Mouse (Mus musculus) right cerebral cortex, postnatal 25 days (tissue): ENCODE results near the gene Mtg1.

Experiments used
- DNase-seq: peaks from one replicate; pipeline ENCODE4 v3.0.0; 2022

Gene Mtg1

DNA sequence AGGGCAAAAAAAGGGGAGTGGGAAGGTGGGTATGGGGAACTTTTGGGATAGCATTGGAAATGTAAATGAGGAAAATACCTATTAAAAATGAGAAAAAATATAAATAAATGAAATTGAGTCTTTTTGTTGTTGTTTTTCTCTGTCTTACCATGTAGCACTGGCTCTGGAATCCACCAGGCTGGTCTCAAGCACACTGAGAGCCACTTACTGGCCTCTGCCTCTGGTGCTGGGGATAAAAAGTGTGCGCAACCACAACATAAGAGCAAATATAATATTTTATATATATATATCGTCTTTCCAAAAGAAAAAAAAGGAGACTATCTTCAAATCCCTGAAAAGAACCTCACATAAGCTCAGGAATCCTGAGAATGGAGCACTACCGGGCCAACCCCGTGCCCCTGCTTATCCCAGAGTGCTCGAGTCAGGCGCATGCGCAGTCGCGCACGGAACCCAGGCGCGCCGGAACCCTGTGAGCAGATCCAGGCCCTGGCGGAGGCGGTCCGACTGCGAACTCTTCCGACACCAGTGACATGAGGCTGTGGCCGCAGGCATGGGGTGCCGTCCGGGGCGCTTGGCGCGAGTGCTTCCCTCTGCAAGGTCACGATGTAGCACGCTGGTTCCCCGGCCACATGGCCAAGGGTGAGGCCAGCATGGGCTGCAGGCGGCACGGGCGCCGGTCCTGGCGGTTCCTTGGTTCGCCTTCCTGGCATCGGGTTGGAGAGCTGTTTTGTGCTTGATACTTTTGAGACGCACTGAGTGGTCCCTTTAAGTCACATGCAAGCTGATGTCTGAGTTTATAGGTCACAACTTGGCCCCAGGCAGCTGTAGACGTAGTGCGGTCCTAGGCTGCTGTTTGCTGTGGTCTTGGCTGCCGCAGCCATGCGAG is at the start of gene Mtg1:
TSS of gene Mtg1 (plus strand) at position 430 of the 886 bp plus-strand sequence.
- DNase-seq: peak; percentile 96

DNA sequence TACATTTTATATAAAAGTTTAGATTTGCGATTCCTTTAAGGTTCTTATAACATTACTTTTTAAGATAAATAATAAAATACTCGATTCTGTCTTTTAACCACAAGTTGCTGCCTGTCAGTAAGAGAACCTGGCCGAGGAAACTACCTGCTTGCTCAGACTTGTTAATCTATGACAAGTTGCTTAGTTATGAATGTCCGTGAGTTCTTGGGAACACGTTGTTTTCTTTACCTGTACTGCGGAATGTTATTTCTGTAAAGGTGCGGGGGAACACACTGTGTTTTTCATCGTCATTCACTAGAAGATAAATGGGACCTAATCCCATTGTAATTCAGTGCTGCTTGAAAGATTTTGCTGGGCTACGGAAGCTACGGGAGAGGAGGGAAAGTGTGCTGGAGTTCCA is 46.8 kb upstream of the Mtg1 start:
- DNase-seq: no peak

DNA sequence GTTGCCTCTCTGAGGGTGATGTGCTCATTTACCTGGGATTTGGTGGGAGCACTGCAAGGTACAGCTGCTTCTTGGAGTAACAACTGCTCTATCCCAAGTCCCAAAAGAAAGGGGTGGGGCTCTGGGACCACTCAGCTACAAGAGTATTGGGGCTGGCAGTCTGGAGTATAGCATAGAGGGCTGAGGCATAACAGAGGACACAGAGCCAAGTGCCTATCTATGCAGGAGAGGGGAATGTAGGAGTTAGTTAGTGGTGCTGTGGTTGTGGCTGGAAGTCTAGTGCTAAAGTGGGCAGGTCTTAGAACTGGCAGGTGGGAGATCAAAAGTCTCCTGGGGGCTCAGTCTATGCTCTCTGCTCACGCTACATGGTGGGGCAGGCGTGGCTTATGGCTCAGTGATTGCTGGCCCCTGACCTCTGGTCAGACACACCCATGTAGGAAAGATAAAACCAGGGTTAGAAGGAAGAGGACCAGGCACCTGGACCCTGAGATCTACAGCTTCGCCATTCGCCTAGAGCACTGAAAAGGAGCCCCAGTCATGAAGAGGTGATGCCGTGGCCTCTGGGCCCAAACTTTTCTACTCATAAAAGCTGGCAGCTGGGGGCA is 44.3 kb upstream of the Mtg1 start, which contains the start of gene Prap1:
TSS of gene Prap1 (plus strand) at position 472 of the 605 bp plus-strand sequence.
- DNase-seq: no peak

DNA sequence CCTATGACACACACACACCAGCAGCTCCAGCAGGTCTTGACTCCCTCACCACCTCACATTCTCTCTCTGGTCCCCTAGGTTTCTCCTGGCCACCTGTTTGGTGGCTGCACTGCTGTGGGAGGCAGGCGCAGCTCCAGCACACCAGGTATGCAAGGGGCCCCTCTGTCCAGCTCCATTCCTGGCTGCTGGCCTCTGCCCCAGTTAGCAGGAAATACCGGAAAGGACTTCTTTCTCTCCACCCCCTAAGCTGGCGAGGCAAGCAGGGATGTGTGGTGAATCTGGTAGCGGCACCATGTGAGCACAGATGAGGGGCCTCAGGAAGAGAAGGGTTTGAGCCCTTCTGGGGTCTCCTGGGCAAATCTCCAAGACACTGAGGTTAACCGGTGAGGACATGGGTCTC is 42.4 kb upstream of the Mtg1 start:
- no peak for DNase-seq

DNA sequence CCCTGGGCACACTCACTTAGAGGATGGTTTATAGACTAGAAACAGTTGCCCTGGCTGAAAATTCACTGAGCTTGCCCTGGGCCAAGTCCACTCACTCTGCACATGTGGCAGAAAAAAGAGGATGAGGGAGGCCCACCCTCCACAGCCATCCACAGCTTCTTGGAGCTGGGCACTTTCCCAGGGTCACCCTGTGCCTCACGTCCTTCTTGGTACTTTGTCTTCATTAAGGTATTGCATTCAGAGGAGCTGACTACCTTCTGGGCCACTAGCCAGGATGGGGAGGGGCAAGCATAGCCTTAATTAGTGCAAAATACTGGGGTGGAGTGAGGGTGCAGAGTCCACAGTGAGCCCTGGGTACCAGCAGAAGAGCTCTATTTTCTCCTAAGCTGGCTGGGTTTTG is 41.8 kb upstream of the Mtg1 start:
- DNase-seq: no peak

DNA sequence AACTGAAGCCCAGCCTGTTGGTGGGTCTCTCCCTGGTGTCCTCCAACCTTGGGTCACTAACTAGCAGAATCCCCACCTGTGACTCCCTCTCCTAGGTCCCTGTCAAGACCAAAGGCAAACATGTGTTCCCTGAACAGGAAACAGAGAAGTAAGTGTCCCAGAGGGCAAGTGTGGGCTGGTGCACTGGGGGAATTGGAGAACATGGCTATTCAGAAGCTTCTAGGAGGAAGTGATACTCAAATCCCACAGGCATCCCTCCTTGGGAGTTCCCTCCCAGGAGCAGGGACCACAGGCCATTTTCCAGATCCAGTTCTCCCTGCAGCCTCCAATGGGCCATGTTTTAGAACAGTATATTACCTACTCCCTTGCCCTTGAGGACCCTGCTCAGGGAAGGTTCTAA is 41.3 kb upstream of the Mtg1 start:
- DNase-seq: no peak

DNA sequence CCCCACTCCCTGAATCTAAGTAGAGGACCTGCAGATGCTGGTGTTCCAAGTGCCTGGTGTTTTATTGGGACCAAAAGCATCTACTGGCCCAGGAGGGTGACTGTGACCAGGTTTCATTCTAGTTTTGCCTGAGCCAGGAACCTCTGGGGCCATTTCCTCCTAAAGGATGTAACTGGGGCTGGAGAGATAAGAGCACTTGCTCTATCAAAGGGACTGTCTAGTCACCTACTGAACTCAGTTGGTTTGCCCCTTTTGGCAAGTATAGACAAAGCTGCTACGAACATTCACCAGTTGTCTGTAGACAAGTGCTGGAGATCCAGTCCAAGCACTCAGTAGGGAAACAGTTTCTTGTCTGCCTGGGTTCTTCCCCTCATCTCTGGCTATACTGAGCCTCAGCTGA is 38.9 kb upstream of the Mtg1 start:
- DNase-seq: no peak

DNA sequence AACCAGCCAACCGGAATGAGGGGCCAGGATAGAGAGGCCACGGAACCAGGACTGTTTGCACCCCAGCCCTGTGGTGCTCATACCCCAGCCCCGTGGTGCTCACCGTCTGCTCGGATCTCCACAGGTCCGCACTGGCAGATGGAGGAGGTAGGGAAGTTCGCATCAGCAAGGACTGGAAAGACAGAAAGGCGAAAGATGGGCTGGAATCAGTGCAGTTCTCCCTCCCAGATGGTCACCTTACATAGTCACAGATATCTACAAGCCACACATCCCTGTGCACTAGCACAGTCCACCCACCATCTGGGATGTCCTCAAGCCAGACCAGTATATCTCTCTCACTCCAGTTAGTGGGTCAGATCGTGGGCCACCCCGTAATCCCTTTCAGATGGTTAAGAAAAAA is 35.9 kb upstream of the Mtg1 start:
- peak; percentile 24 for DNase-seq

DNA sequence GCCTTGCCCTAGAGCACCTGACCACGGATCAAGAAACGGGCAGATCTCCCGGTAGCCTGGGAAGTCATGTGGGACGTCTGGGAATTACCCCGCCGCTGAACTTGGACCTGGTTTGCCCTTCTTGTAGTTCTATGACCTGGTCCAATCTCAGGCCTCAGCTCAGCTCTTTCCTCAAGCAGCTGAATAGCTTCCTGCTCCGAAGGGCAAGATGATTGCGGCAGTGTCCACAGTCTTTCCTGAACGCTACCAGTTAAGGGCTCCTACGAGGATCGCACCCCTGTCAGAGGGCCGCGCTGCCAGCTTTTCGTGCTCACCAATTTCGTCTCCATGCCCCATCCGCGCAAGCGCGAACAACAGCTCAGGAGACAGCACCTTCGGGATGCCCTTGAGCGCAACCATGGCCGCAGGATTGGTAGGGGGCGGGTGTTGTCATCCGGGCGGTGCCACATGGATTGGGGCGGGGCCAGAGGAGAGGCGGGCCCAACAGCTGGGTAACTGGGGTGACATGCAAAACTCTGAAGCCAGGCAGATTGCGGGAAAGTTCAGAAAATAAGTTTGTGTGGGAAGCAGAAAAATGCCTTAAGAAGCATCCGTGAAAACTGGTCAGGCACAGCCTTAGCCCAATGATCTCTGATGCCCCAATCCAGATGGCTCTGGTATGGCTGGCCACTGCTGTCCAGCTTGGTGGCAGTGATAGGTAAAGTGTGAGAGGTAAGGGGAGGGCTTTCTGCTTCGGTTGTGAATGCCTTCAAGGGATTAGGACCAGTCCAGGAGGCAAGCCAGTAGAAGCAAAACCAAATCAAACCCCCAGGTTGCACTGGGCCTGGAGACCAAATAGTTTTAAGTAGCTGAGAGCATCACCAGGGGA is 35.1 kb upstream of the Mtg1 start, which contains the start of gene Fuom:
TSS of gene Fuom (minus strand) at position 449 of the 868 bp plus-strand sequence.
- peak; percentile 87 for DNase-seq

DNA sequence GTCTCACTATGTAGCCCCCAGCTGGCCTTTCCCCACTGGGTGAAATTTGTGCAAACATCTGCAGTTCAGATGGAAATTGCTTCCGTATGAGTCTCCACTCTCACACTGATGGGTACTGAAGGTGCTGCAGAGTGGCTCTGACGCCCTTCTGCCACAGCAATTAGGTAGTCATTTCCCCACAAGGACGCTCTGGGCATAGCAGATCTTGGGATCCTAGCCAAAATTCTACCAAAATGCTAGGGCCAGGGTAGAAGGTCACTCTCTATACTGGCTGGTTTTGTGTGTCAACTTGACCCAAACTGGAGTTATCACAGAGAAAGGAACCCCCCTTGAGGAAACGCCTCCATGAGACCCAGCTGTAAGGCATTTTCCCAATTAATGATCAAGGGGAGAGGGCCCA is 33.4 kb upstream of the Mtg1 start:
- DNase-seq: no peak

DNA sequence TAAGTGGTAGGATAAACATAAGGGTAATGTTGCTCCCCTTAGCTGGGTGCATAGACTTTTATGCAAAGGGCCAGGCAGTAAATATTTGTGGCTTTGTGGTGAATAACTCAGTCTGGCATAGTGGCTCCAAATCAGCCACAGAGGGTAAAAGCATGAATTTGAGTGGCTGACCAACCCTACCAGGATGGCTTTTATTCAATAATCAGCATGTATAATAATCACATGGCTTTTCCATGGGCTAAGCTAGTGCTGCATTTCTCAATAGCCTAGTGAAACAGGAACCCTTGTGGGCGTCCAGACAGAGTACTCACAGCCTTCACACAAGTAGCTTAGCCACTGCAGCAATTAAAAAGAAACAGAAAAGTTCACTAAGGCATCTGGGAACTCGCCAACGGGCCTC is 25.4 kb upstream of the Mtg1 start:
- no peak for DNase-seq

DNA sequence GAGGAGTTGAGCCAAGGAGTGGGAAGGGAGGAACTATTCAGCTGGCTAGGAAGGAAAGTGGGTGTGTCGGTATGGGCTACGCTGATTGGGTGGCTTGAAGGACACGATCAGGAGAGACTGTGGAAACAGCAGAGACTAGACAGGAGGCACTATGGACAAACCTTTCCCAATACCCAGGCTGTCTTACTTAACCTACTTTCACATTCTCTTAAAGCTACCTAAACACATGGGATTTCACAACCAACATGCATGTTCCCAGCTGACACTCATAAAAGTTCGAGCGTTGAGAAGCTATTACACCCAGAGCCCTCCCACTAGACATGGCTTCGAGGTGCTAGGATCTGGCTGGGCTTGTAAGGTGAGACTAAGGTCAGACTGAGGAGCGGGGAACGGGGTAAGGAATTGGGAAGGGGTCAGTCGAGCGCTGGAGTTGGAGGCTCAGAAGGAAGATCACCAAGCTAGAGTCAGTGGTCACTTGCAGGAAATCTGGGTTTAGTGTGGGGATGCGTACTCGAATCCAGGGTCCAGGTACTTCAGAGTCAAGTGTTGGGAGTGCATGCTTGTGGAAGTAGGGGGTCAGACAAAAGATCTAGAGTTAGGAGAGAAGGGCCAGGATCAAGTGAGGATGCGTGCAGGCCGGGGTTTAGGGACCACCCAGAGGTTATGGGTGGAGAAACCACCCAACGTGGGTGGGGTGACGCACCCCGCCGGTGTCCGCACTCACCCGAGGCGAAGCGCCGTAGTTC is 21.6 kb upstream of the Mtg1 start, which contains the start of gene Paox:
TSS of gene Paox (plus strand) at position 217 of the 746 bp plus-strand sequence.
- peak; percentile 58 for DNase-seq

DNA sequence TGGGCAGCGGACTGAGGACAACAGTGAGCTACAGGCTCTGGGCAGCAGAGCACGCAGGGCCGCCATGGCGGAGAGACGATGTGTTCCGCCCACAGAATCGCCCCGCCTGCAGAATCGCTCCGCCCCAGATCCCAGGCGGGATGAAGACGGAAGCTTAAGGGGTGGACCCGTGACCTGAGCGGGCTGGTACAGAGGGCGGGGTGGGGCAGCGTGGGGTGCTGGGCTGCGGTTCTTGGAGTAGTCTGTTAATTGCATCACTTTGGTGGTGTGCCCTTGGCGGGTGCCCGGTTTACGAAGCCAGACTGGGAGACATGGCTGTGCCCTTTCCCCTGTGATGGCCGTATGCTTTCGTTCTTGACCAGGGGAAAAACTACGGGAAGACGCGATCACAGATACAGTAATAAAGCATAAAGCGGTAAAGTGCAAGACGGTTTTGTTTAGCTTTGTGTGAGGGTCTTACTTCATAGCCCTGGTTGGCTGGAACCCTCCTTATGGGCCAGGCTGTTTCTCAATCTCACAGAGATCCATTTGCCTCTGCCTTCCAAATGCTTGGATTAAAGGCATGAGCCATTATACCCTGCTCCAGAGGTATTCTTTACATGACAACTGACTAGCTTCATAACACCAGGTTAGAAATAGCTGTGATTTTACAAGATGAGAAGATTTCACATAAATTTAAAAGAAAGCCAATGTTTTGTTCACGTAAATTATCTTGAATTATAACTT is 20.9 kb upstream of the Mtg1 start, which contains the start of gene Echs1:
TSS of gene Echs1 (minus strand) at position 148 of the 726 bp plus-strand sequence.
- DNase-seq: peak; percentile 87

DNA sequence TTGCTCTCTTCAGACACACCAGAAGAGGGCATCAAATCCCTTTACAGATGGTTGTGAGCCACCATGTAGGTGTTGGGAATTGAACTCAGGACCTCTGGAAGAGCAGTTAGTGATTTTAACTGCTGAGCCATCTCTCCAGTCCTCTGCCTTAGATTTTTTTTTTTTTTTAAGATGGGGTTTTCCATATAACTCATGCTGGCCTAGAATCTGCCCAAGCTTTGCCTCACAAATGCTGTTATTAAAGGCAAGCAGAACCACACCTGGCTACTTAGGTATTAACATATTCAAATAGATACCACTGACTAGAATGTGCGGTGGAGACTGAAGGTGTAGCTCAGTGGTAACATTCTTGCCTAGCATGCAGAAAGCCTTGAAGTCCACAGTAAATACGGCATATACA is 16.9 kb upstream of the Mtg1 start:
- no peak for DNase-seq

DNA sequence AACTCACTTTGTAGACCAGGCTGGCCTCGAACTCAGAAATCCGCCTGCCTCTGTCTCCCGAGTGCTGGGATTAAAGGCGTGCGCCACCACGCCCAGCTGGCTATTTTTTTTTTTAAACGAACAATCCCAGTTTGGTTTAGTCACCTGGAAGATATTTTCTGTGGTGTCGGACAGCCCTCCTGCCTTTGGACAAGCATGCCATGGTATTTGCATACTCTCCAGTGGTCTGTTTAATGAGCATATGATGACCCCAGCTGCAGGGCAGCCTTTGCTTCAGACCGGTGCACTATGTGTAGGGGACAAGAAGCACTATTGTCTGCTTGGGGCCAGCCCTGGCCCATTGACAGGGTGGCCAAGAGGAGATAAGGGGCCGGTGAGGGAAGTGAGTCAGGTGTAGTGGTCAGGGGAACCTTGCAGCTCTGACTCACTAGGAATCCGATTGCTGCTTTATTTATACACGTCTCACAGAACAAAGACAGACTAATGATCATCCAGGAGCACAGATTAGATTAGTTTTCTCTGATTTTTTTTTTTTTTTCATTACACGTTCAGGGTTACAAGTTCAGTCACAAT is 15.9 kb upstream of the Mtg1 start:
- no peak for DNase-seq

DNA sequence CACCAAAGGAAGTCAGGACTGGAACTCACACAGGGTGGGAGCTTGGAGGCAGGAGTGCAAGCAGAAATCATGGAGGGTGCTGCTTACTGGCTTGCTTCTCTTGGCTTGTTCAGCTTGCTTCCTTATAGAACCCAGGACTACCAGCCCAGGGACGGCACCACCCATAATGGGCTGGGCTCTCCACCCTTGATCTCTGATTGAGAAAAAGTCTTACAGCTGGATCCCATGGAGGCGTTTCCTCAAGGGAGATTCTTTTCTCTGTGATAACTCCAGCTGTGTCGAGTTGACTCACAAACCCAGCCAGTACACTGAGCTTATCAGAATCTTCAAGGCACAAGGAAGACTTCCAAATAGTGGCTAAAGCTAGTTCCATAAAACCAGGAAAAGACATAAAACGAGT is 14.6 kb upstream of the Mtg1 start:
- no peak for DNase-seq

DNA sequence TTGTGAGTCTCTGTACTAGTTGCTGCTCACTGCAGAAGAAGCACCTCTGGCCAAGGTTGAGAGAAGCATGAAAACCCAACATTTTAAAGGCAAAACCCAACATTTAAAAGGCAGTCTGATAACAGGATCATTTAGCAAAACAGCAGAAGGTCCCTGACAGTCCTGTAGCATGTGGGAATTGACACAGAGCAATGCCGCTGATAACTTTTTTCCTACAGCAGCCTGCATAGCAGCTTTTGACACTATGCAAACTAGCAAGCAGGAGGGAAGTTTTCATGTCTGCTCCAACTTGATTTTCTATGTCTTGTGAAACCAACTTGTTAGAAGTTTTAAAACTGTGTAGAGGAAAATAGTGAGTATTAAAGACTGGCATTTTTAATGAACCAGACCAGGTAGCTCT is 13.0 kb upstream of the Mtg1 start:
- DNase-seq: no peak

DNA sequence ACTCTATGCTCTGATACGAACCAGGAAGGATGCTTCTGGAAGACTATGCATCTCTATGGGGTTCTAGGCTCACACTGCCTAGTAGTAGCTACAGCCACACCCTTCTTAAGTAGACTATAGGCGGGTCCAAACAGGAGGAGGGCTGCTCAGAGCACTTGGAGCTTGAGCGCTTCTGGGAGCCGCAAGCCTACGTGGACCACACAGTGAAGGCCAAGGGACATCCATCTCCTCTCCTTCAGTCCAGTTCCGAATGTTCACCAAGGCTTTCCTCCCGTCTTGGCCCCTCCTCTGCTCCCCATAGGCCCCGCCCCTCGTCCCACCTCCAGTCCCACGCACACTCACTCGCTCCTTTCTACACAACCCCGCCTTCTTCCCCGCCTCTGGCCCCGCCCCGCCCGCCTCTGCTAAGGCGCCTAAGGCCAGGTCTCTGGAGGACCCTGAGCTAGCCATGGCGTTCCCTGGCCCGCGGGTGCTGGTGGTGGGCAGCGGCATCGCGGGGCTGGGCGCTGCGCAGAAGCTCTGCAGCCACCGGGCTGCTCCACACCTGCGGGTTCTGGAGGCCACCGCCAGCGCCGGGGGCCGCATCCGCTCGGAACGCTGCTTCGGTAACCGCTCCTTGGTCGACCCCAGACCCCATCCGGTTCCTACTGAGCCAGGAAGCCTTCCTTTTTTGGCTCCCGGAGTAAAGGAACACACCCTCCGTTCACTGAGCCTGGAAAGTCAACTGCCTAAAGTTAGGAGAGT is 11.9 kb upstream of the Mtg1 start:
- DNase-seq: peak; percentile 88

DNA sequence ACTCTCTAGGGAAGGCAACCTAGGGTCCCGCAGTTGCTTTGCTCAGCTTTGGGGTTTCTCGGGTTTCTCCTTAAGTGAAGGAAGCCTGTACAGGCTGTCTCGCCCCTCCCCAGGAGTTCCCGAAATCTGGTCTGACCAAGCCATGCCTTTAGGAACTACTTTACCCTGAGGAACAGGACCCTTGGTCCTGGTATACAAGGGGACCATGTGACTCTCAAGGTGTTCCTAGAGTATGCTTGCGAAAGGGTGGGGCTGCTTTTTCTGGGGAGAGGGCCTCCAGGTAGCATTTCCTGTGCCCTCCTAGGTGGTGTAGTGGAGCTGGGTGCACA is 11.4 kb upstream of the Mtg1 start:
- DNase-seq: no peak

DNA sequence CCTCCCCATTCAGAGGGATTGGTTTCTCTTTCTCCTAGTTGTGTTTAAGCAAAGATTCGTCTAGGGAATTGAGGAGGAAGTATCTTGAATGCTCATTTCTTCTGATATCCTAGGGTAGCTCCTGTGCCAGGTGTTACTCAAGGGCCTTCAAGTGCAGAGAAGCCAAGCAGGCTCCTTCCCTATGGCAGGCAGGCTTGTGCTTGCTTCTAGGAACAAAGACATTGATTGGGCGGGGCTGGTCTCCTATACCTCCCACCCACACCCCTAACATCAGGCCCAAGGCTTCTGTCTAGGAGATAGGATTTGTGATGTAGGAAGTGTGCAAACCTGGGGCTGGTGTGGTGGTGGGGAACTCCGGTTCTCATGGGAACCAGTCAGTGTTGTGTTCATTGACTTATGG is 10.4 kb upstream of the Mtg1 start:
- DNase-seq: no peak

DNA sequence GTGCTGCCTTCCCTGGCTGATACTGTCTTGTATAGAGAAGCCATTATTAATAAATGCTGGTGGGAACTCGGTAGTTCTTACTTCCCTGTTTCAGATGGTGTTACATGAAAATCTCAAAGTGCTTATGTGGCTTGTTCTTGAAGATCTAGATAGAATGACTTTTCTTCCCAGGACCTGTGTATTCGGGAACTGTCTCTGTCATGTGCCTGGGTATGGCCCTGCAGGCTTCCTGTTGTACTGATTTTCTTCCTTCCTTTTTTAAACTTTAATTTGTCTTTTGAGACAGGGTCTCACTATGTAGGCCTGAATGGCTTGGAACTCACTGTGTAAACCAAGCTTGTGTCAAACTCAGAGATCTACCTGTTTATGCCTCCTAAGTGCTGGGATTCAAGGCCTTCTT is 9.5 kb upstream of the Mtg1 start:
- no peak for DNase-seq
